6 mouse cellular contexts compared by ENCODE assay signal in genomic region chr14:53080556-53080955, GRCm38 (mm10).
DNase-seq lines count a peak whose midpoint lies in the region; ATAC-seq and TF ChIP-seq lines count a peak whose summit lies in the region.
"Not testable (repeated sequence)": the region's sequence is repeated elsewhere in the genome, so short reads cannot be mapped to it uniquely, and the experiment has no call there.

No protein-coding gene starts in this region.

- not testable (repeated sequence) for H3K4me3 ChIP-seq in macrophage (ENCODE audit: inconsistent target); thymus, adult 2 months (ENCODE audit: control insufficient read depth, insufficient read depth, low read length)

- WGBS in macrophage (ENCODE audit: missing documents), result 85% methylated on average over 3 of the region's 3 CpGs
- 22% methylated on average over 2 of the region's 3 CpGs for WGBS in thymus, adult 2 months

- not testable (repeated sequence) for TF ChIP-seq POLR2A in thymus, adult 2 months (IDR thresholded peaks at IDR 0.05; ENCODE audit: control insufficient read depth, extremely low read depth, insufficient read depth, low read length, poor library complexity)

- ATAC-seq in CD4-positive, CD25-positive, alpha-beta regulatory T cell, adult 4 months, result peak; percentile 31
- peak; percentile 19 for ATAC-seq in activated CD4-positive, CD25-positive, alpha-beta regulatory T cell, adult 4 months

- not testable (repeated sequence) for H3K27me3 ChIP-seq in thymus, adult 2 months (ENCODE audit: control insufficient read depth, insufficient read depth, low read length)

- H3K79me2 ChIP-seq in macrophage (ENCODE audit: inconsistent target), result not testable (repeated sequence)

- TF ChIP-seq CTCF in thymus, adult 2 months (IDR thresholded peaks at IDR 0.05; ENCODE audit: borderline replicate concordance, control insufficient read depth, extremely low read depth, insufficient read depth, low read length, poor library complexity), result not testable (repeated sequence)

- not testable (repeated sequence) for H3K36me3 ChIP-seq in macrophage (ENCODE audit: inconsistent target); thymus, adult 2 months (ENCODE audit: control insufficient read depth, insufficient read depth, low read length)

- peak overlapping the region; percentile 80 for H3K27ac ChIP-seq in macrophage
- H3K27ac ChIP-seq in thymus, adult 2 months (ENCODE audit: control insufficient read depth, insufficient read depth, low read length), result not testable (repeated sequence)

- peak; percentile 32 for DNase-seq in thymus, adult 2 months
- DNase-seq in thymus, postnatal 10 days (ENCODE audit: low spot score in 2 of 2), result peak; percentile 13 to 35
- peak; percentile 42 for DNase-seq in thymus, postnatal 25 days

- H3K4me1 ChIP-seq in thymus, adult 2 months (replicated peaks; ENCODE audit: control insufficient read depth, insufficient read depth, low read length), result not testable (repeated sequence)
